Mouse (Mus musculus) kidney, embryonic 14.5 days (tissue): ENCODE measurements around the gene Ssmem1. TPM values are rescaled to one million over a fixed set of nuclear protein-coding genes. Genes with fewer than 3 reads are reported as not detected.

ENCODE experiments used
- ATAC-seq: fragments of 200-750 bp; cut with Nextera tagmentation; 2 replicates; pipeline ENCODE4 v1.8.0; 2017; ENCODE audit warnings: moderate number of reproducible peaks, mild to moderate bottlenecking, moderate TSS enrichment, moderate library complexity; ENCODE audit not compliant: low FRiP score, low TSS enrichment
- H3K27ac ChIP-seq: fragments of 300-500 bp; sonication (generic); 2 replicates; pipeline ENCODE4 v1.5.1; 2014; ENCODE audit warnings: low read depth, mild to moderate bottlenecking, low read length, moderate library complexity, mixed read lengths
- H3K27me3 ChIP-seq: fragments of 300-500 bp; sonication (generic); 2 replicates; pipeline ENCODE4 v1.6.1; 2014; ENCODE audit warnings: mild to moderate bottlenecking, low read length; ENCODE audit not compliant: control insufficient read depth, insufficient read depth
- H3K36me3 ChIP-seq: fragments of 300-500 bp; sonication (generic); 2 replicates; pipeline ENCODE4 v1.6.1; 2014; ENCODE audit warnings: low read length, mixed read lengths; ENCODE audit not compliant: control insufficient read depth, insufficient read depth
- H3K4me1 ChIP-seq: fragments of 300-500 bp; sonication (generic); 2 replicates; pipeline ENCODE4 v1.6.1; 2014; ENCODE audit warnings: low read length, mixed read lengths; ENCODE audit not compliant: control insufficient read depth, insufficient read depth
- H3K4me2 ChIP-seq: fragments of 300-500 bp; sonication (generic); replicated peaks from 2 replicates; pipeline ENCODE4 v1.6.1; 2014; ENCODE audit warnings: low read depth, mild to moderate bottlenecking, low read length
- H3K4me3 ChIP-seq: fragments of 300-500 bp; sonication (generic); 2 replicates; pipeline ENCODE4 v1.5.1; 2014; ENCODE audit warnings: mild to moderate bottlenecking, low read length
- H3K9ac ChIP-seq: fragments of 300-500 bp; sonication (generic); 2 replicates; pipeline ENCODE4 v1.6.1; 2014; ENCODE audit warnings: low read depth, mild to moderate bottlenecking, low read length, moderate library complexity
- H3K9me3 ChIP-seq: fragments of 300-500 bp; sonication (generic); 2 replicates; pipeline ENCODE4 v1.6.1; 2016; ENCODE audit warnings: low read length; ENCODE audit not compliant: control insufficient read depth
- WGBS: fragments of 180-500 bp; shearing (Covaris S2); extraction: QIAGEN DNeasy Blood & Tissue Kit; methylation state at CpG from one replicate; pipeline ENCODE4 v1.1.7; 2014; 5-methylcytosine and 5-hydroxymethylcytosine counted together
- polyA plus RNA-seq: library from polyadenylated mRNA; unstranded; fragments of >200 nt; fragmentation: Nextera tagmentation; extraction: Ambion mirVana; gene quantifications from 2 replicates; pipeline ENCODE4 v1.2.1, GENCODE M21; 2014

The Ssmem1 gene
- 0.51 TPM in 1 of 2 replicates, not detected in the other for polyA plus RNA-seq

DNA sequence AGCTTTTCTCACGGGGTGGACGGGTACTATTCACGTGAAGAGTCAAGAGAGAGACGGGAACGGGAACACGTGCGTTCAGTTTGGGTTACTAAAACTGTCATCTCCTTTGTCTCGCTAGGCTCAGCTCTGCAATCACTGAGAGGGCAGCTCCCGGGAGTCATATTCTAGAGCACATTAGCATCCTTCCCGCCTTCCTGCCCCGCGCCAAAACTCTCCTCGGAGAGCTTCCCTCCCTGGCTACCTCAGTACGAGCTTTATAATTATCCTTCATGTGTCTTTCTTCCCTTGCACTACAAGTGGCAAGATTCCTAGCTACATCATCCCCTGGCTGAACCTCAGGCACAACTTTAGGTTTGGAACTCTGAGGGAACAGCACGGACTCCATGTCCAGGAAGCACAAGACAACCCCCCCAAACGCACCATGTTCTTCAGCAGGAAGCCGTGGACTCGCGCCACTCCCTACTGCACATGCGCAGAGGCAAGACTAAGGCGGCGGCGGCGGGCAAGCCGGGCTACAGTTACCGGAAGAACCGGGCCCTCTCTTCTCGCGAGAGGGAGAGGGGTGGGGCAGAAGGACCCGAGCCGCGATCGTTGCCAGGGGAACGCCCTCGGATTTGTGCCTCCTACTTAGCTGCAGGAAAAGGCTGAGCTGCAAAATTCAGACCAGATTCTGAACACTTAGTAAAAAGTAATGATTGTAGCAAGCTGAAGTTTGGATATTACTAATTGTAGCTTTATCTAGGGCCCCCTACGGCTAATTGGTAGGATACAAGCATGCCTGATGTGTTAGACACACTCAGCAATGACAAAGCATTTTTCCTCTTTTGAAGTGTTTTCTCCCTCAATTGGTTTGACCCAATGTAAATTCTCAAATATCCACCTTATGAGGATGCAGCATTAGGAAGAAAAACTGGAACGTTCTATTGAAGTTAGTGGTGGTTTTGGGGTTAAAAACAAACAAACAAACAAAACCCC lies at the start of gene Ssmem1, which contains the start of gene Tmem209:
Gene Ssmem1, plus strand, starts transcription at position 585 of the 975 bp plus-strand sequence.
Gene Tmem209, minus strand, starts transcription at position 519 of the 975 bp plus-strand sequence.
- ATAC-seq: peak; percentile 98
- H3K4me1 ChIP-seq: peaks cover 14% of the 10 kb centered on the region
- peak within 1 kb of the TSS; percentile 52 for H3K4me3 ChIP-seq
- peak within 1 kb of the TSS; percentile 98 for H3K27ac ChIP-seq
- no peaks in the 10 kb centered on the region for H3K9me3 ChIP-seq
- peak within 1 kb of the TSS; percentile 55 for H3K4me2 ChIP-seq
- WGBS: under 1% methylated on average over 37 of the region's 37 CpGs
- peak within 1 kb of the TSS; percentile 76 for H3K9ac ChIP-seq
- no peaks in the 10 kb centered on the region for H3K27me3 ChIP-seq
- H3K36me3 ChIP-seq: peaks cover 25% of the 10 kb centered on the region

DNA sequence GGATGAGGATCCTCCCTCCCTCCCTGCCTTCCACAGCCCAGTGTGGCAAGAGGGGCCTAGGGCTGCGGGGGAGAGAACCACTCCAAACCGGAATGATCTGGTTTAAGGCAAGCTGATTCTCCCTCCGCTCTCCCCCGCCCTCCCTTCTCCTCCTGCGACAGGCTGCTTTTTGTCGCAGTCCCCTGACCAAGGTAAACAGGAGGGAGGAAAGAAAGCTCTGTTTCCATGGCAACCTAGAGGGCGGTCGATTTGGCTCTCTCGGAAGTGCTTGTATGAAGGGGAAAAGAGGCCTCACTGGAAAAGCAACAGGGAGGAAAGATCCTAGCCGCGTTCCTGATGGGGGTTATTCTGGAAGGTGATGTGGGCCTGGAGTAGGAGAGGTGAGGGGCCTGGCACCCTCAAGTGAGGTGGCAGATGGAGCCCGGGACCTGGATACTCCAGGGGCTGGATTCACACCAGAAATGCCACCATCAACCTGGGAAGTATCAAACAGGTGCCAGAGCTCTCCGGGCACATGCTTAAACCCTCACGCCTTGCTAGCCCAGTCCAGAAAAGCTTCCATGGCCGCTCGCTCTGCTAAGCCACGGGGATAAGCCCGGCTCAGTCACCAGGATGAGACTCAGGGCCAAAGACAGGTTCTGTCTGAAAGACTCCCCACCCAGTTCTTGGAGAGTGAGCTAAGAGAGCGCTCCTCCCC lies 48.8 kb upstream of the Ssmem1 start:
- H3K27ac ChIP-seq: peak overlapping the region; percentile 98
- H3K9me3 ChIP-seq: no peaks in the 10 kb centered on the region
- WGBS: 9% methylated on average over 18 of the region's 19 CpGs
- ATAC-seq: peak; percentile 92
- H3K36me3 ChIP-seq: no peaks in the 10 kb centered on the region
- H3K9ac ChIP-seq: peak overlapping the region; percentile 67
- no peaks in the 10 kb centered on the region for H3K27me3 ChIP-seq
- peaks cover 37% of the 10 kb centered on the region for H3K4me1 ChIP-seq
- peak overlapping the region; percentile 52 for H3K4me2 ChIP-seq
- peak overlapping the region; percentile 2; the same call in 1 of the 2 replicates for H3K4me3 ChIP-seq

DNA sequence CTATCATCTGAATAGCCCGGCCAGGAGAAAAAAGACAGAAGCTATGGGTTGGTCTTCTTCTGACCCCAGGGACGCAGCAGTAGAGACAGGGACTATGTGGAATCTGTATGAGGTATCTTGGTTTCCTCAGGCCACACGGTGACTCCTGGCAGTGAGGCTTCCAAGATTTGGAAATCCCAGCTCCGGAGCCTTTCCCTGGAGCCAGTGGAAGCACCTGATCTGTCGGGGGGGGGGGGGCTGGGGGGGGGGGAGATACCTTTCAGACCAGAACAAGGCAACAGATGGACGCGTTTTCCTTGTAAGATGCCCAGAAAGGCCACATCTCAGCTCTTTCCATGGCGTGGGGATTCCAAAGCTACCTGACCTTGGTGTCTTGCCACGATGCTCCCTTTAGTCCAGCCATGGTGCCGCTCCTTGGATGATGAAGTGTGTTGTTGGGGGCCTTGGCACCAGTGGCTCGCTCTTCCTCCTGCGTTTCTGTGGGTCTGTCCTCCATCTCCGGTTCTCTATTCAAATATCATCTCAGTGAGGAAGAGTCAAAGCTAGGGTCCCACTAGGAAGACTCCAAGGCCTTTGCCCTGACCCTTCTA lies 47.8 kb upstream of the Ssmem1 start:
- 78% methylated on average over 13 of the region's 13 CpGs for WGBS
- no peak overlapping the region for H3K4me3 ChIP-seq
- no peak overlapping the region for H3K9ac ChIP-seq
- H3K4me1 ChIP-seq: peaks cover 38% of the 10 kb centered on the region
- H3K4me2 ChIP-seq: no peak overlapping the region
- no peaks in the 10 kb centered on the region for H3K36me3 ChIP-seq
- ATAC-seq: no peak
- no peaks in the 10 kb centered on the region for H3K9me3 ChIP-seq
- H3K27ac ChIP-seq: peak overlapping the region; percentile 98
- H3K27me3 ChIP-seq: no peaks in the 10 kb centered on the region

DNA sequence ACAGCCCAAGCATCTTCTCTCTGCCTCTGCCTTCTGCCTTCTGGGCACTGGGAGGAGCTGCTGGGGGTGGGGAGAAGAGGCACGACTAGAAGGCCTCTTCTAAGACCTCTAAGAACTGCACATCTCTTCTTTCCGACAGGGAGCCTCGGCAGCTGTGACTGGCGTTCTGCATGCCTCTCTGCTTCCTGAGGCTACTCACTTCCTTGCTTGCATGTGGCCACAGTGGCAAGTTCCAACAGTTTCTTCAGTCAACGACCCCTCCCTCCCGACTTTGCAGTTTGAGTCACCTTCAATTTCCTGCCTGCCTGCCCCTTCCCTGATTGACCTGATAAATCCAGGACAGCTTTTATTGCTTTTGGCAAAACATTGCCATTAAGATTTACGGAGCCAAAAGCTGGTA lies 46.8 kb upstream of the Ssmem1 start:
- no peak for ATAC-seq
- H3K9me3 ChIP-seq: no peaks in the 10 kb centered on the region
- H3K36me3 ChIP-seq: no peaks in the 10 kb centered on the region
- H3K4me2 ChIP-seq: no peak overlapping the region
- H3K4me3 ChIP-seq: no peak overlapping the region
- 4% methylated on average over 7 of the region's 7 CpGs for WGBS
- peaks cover 38% of the 10 kb centered on the region for H3K4me1 ChIP-seq
- peak overlapping the region; percentile 71 for H3K27ac ChIP-seq
- H3K27me3 ChIP-seq: no peaks in the 10 kb centered on the region
- no peak overlapping the region for H3K9ac ChIP-seq

DNA sequence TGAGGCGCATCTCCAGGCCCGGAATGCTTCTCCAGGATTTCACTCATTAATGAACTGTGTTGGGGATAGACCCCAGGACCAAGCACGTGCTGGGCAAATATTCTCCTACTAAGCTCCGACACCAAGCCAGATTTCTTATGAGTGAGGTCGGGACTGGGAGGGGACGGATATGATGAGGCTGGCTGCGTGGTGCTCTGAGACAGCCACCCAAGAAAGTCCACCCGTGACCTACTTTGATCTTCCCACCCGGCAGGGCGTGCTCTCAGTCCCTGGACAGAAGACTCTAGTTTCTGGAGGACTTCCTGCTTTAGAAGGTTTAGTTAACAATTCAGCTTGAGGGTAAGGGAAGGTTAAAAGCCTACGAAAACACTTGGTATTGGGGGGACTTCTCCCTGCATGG lies 44.1 kb upstream of the Ssmem1 start:
- 76% methylated on average over 11 of the region's 11 CpGs for WGBS
- Histone ChIP-seq H3K4me3 (no peak overlapping the region), H3K9ac (no peak overlapping the region), H3K36me3 (no peaks in the 10 kb centered on the region), H3K4me2 (no peak overlapping the region), H3K27me3 (no peaks in the 10 kb centered on the region), H3K9me3 (no peaks in the 10 kb centered on the region), H3K4me1 (peaks cover 38% of the 10 kb centered on the region), H3K27ac (no peak overlapping the region)
- no peak for ATAC-seq

DNA sequence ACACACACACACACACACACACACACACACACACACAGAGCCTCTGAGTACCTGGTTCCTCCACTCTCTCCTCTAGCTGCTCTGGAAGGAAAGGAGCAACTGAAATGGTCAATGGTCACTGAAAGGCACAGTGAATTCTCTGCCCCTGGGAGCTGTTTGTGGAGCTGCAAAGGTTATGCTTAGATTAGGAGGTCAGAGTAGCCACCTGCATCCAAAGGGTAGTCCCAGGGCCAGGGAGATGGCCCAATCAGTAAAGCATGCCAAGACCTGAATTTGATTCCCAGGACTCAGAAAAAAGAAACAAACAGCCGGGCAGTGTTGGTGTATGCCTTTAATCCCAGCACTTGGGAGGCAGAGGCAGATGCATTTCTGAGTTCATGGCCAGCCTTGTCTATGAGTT lies 41.6 kb upstream of the Ssmem1 start:
- Histone ChIP-seq H3K4me2 (no peak overlapping the region), H3K9me3 (no peaks in the 10 kb centered on the region), H3K36me3 (no peaks in the 10 kb centered on the region), H3K27ac (no peak overlapping the region), H3K9ac (no peak overlapping the region), H3K4me3 (no peak overlapping the region), H3K4me1 (peaks cover 17% of the 10 kb centered on the region), H3K27me3 (no peaks in the 10 kb centered on the region)
- no peak for ATAC-seq
- WGBS: 76% methylated on average over 1 of the region's 1 CpGs

DNA sequence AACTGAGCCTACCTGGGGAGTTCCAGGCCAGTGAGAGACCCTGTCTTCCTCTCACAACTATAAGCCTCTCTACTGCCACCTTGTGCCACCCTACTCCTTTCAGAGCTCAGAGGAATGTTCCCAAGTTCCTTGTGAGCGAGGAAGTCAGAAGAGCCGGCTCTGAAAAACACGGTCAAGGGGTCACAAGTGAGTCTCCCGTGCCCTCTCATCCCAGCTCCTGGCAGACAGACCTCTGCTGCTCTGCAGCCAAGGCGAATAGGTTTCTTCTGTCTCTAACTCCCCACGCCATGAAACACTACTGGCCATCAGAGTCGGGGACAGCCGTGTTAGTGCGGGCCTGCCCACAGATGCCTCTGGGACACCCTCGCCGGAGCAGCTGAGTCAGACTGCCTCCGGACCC lies 41.0 kb upstream of the Ssmem1 start:
- 0 out of 2 replicates have a peak overlapping the region, but pooled peaks have one; percentile 23 for H3K9ac ChIP-seq
- ATAC-seq: peak; percentile 40; the same call in 1 of the 2 replicates
- no peak overlapping the region for H3K27ac ChIP-seq

DNA sequence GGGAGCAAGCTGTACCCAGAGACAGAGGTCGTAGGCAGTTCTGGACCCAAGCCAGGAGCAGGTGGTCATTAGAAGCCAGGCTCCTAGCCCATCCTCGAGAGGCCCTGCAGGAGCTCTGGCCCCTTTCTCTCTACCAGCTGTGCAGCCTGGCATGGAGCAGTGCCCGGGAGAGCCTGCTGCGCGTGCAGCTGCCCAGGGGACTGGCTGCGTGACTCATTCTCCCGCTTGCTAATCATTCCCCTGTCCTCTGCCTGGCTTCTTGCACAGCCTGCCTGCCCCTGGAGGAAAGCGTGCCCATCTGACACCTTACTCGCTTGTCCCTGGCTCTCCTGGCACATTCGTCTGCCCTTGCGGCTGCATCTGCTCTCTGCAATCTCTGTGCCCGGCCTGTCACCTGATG lies 40.3 kb upstream of the Ssmem1 start:
- peaks cover 13% of the 10 kb centered on the region; the same call in 1 of the 2 replicates for H3K4me1 ChIP-seq
- H3K27ac ChIP-seq: no peak overlapping the region
- no peaks in the 10 kb centered on the region for H3K9me3 ChIP-seq
- no peaks in the 10 kb centered on the region for H3K27me3 ChIP-seq
- no peak overlapping the region for H3K4me2 ChIP-seq
- no peak overlapping the region for H3K9ac ChIP-seq
- 81% methylated on average over 12 of the region's 12 CpGs for WGBS
- no peak overlapping the region for H3K4me3 ChIP-seq
- no peak for ATAC-seq
- H3K36me3 ChIP-seq: no peaks in the 10 kb centered on the region

More for the DNA sequence above, 41.0 kb upstream of the Ssmem1 start:
- Histone ChIP-seq H3K9me3 (no peaks in the 10 kb centered on the region), H3K27me3 (no peaks in the 10 kb centered on the region), H3K4me2 (no peak overlapping the region), H3K4me1 (peaks cover 13% of the 10 kb centered on the region), H3K4me3 (no peak overlapping the region), H3K36me3 (no peaks in the 10 kb centered on the region)
- WGBS: 51% methylated on average over 12 of the region's 12 CpGs
